Mouse (Mus musculus) forebrain, embryonic 16.5 days (tissue): ENCODE measurements around the gene Ldb3. TPM values are rescaled to one million over a fixed set of nuclear protein-coding genes. Genes with fewer than 3 reads are reported as not detected.
A peak's percentile ranks its signal among the peaks of the same experiment; 100 is the strongest.

Experiments
- ATAC-seq: fragments of 200-750 bp; cut with Nextera tagmentation; 2 replicates; pipeline ENCODE4 v1.8.0; 2017; ENCODE audit warnings: mild to moderate bottlenecking, moderate library complexity
- H3K27ac ChIP-seq: fragments of 300-500 bp; sonication (generic); 2 replicates; pipeline ENCODE4 v1.5.1; 2014; ENCODE audit warnings: low read length, control low read depth
- H3K27me3 ChIP-seq: fragments of 300-500 bp; sonication (generic); replicated peaks from 2 replicates; pipeline ENCODE4 v1.6.1; 2014; ENCODE audit warnings: low read length; ENCODE audit not compliant: control insufficient read depth, insufficient read depth
- H3K36me3 ChIP-seq: fragments of 300-500 bp; sonication (generic); 2 replicates; pipeline ENCODE4 v1.6.1; 2014; ENCODE audit not compliant: control insufficient read depth, insufficient read depth
- H3K4me1 ChIP-seq: fragments of 300-500 bp; sonication (generic); replicated peaks from 2 replicates; pipeline ENCODE4 v1.6.1; 2014; ENCODE audit warnings: low read length; ENCODE audit not compliant: control insufficient read depth, insufficient read depth
- H3K4me2 ChIP-seq: fragments of 300-500 bp; sonication (generic); 2 replicates; pipeline ENCODE4 v1.6.1; 2014; ENCODE audit warnings: mild to moderate bottlenecking, low read length, control low read depth
- H3K4me3 ChIP-seq: fragments of 300-500 bp; sonication (generic); replicated peaks from 2 replicates; pipeline ENCODE4 v1.5.1; 2014; ENCODE audit warnings: mild to moderate bottlenecking, low read length, control low read depth
- H3K9ac ChIP-seq: fragments of 300-500 bp; sonication (generic); replicated peaks from 2 replicates; pipeline ENCODE4 v1.6.1; 2014; ENCODE audit warnings: low read depth, low read length, control low read depth
- H3K9me3 ChIP-seq: fragments of 300-500 bp; sonication (generic); 2 replicates; pipeline ENCODE4 v1.6.1; 2016; ENCODE audit warnings: low read length; ENCODE audit not compliant: control insufficient read depth
- WGBS: fragments of 180-500 bp; shearing (Covaris S2); extraction: QIAGEN DNeasy Blood & Tissue Kit; methylation state at CpG from one replicate; pipeline ENCODE4 v1.1.7; 2014; 5-methylcytosine and 5-hydroxymethylcytosine counted together
- polyA plus RNA-seq: library from polyadenylated mRNA; unstranded; fragments of >200 nt; fragmentation: Nextera tagmentation; extraction: Ambion mirVana; gene quantifications from 2 replicates; pipeline ENCODE4 v1.2.1, GENCODE M21; 2015

Gene Ldb3
- polyA plus RNA-seq, 1 experiment from 2014 or later = 0.39 TPM

DNA sequence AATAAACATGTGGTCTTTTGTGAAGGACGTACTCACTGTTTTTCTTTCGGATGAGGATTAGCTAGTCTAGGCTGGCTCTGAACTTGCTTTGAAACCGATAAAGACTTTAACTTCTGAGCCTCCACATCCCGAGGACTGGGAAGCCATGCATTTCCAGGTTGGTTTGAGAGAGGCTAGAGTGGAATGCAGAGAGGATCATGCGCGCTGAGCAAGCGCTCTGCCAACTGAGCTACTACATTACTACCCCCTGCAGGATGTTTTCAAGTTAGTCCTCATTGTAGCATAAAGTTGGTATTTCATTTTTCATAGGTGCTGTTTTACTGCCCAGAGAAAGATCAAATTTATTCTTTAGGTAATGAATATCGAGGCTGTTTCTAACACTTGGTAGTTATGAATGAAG is 102.3 kb downstream of the Ldb3 start:
- H3K9ac ChIP-seq = no peak overlapping the region
- 54% methylated on average over 8 of the region's 8 CpGs for WGBS
- H3K4me2 ChIP-seq = no peak overlapping the region
- H3K27me3 ChIP-seq = no peaks in the 10 kb centered on the region
- H3K9me3 ChIP-seq = no peaks in the 10 kb centered on the region
- no peaks in the 10 kb centered on the region for H3K36me3 ChIP-seq
- peaks cover 15% of the 10 kb centered on the region for H3K4me1 ChIP-seq
- no peak for ATAC-seq
- H3K27ac ChIP-seq = no peak overlapping the region; the same call in 1 of the 2 replicates
- no peak overlapping the region for H3K4me3 ChIP-seq

GRCm38 (mm10) chr14:34483469-34484341 is 104.8 kb downstream of the Ldb3 start:
- WGBS = 43% methylated on average over 6 of the region's 6 CpGs
- peaks cover 15% of the 10 kb centered on the region for H3K4me1 ChIP-seq
- no peak overlapping the region for H3K4me3 ChIP-seq
- H3K27me3 ChIP-seq = no peaks in the 10 kb centered on the region
- H3K4me2 ChIP-seq = no peak overlapping the region
- no peaks in the 10 kb centered on the region for H3K9me3 ChIP-seq
- H3K36me3 ChIP-seq = no peaks in the 10 kb centered on the region
- peak overlapping the region; percentile 47 for H3K27ac ChIP-seq
- ATAC-seq = peak; percentile 81; the same call in 1 of the 2 replicates
- no peak overlapping the region for H3K9ac ChIP-seq

Other genes starting within 250 kb of the Ldb3 start
- gene Fam25c, start 233.2 kb downstream of the Ldb3 start, polyA plus RNA-seq = 0.97 TPM in 1 of 2 replicates, not detected in the other
- 1.9 and 4.2 TPM in 2 replicates for gene Sncg, start 213.9 kb downstream of the Ldb3 start, polyA plus RNA-seq
- 3.9 and 4.8 TPM in 2 replicates for gene Mmrn2, start 213.2 kb downstream of the Ldb3 start, polyA plus RNA-seq
- 21.1 and 25.2 TPM in 2 replicates for gene Bmpr1a, start 85.3 kb downstream of the Ldb3 start, polyA plus RNA-seq
- not detected in 2 replicates for gene 9230112D13Rik, start 65.9 kb downstream of the Ldb3 start, polyA plus RNA-seq
- not detected in 2 replicates for gene Opn4, start 11.5 kb upstream of the Ldb3 start, polyA plus RNA-seq
- 18.8 and 21.9 TPM in 2 replicates for gene Wapl, start 85.2 kb upstream of the Ldb3 start, polyA plus RNA-seq
- 2.3 and 4.5 TPM in 2 replicates for gene Grid1, start 231.4 kb upstream of the Ldb3 start, polyA plus RNA-seq